ENCODE assay signal across 16 mouse cellular contexts in the genomic region with DNA sequence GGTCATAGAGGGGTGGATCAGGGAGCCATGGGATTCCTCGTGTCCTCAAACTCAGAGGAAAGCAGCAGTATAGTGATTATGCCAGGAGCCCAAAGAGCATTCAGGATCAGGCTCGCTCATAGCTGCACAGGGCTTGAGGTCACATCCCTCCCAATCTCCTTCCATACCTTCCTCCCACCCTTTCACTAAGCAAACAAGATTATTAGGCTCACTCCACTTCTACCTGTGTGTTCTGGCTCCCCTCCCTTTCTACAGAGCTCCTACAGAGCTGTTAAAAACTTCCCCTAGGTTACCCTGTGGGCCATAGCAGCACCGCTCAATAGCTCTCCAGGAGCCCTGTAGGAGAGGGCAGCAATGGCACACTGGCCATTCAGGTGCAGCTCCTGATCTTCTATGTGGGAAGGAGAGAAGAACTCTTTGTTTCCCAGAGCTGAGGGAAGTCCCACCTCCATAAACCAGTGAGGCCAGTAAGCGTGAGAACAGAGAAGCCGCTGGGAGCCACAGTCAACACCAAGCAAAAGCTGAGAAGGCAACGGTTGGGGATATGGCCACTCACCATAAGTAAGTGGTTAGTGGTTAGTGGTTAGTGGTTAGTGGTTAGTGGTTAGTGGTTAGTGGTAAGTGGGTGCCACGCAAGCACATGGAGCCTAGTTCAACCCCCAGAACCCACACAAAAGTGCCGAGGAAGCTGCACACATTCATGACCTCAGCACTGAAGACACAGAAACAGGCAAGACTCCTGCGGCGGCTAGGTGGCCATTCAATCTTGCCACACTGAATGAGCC.
A peak's percentile ranks its signal among the peaks of the same experiment; 100 is the strongest.
DNase-seq lines count a peak whose midpoint lies in the region; ATAC-seq and TF ChIP-seq lines count a peak whose summit lies in the region.
"Had no signal": no experiment of that assay in that cellular context is flagged by ENCODE, and none has a peak within 500 bp of the region (broad histone marks: within the 10 kb centered on the region; RNA-seq: fewer than 3 reads in every experiment).

No protein-coding gene starts in this region.

- TF ChIP-seq POLR2A in small intestine, adult 2 months (IDR thresholded peaks at IDR 0.05; ENCODE audit: low read depth, low read length), result no peak

- no peaks in the 10 kb centered on the region for H3K36me3 ChIP-seq in small intestine, adult 2 months (ENCODE audit: control insufficient read depth, insufficient read depth, low read length)
- H3K36me3 ChIP-seq: embryonic facial prominence, embryonic 12.5 days; neural tube, embryonic 12.5 days had no signal

- peak; percentile 83 for DNase-seq in heart, adult 11 months
- DNase-seq in heart, postnatal 4 days, result no peak
- peak; percentile 62 for DNase-seq in 416B (ENCODE audit: low read depth)
- DNase-seq in spleen, postnatal 36 days (ENCODE audit: low spot score in 2 of 2), result no peak
- no peak for DNase-seq in left cerebral cortex, adult 18-20 months (ENCODE audit: low spot score in 2 of 2)
- DNase-seq in spleen, adult 18-20 months, result no peak
- DNase-seq: cerebellum, postnatal 36 days; gastrocnemius, postnatal 10 days; heart, postnatal 36 days; kidney, adult 2 months; kidney, postnatal 4 days had no signal

- H3K27me3 ChIP-seq in small intestine, adult 2 months (ENCODE audit: control insufficient read depth, insufficient read depth, low read length), result no peaks in the 10 kb centered on the region
- H3K27me3 ChIP-seq: embryonic facial prominence, embryonic 12.5 days; neural tube, embryonic 12.5 days had no signal

- no peak overlapping the region for H3K4me3 ChIP-seq in small intestine, adult 2 months (ENCODE audit: low read depth, low read length)
- H3K4me3 ChIP-seq: embryonic facial prominence, embryonic 12.5 days; megakaryocyte, embryonic 14.5 days; neural tube, embryonic 12.5 days had no signal

- WGBS in small intestine, adult 2 months, result 44% methylated on average over 10 of the region's 10 CpGs

- H3K4me1 ChIP-seq in small intestine, adult 2 months (ENCODE audit: control insufficient read depth, insufficient read depth, insufficient read length, low read length), result peaks cover 25% of the 10 kb centered on the region
- H3K4me1 ChIP-seq: embryonic facial prominence, embryonic 12.5 days; neural tube, embryonic 12.5 days had no signal

- TF ChIP-seq CTCF in small intestine, adult 2 months (IDR thresholded peaks at IDR 0.05; ENCODE audit: extremely low read depth, insufficient read length, insufficient replicate concordance, low read depth, low read length), result no peak

- H3K27ac ChIP-seq in small intestine, adult 2 months (ENCODE audit: insufficient read depth, low read depth, low read length), result peak overlapping the region; percentile 3
- H3K27ac ChIP-seq: embryonic facial prominence, embryonic 12.5 days; neural tube, embryonic 12.5 days had no signal

- ATAC-seq in hematopoietic stem cell, adult 5-6 weeks (replicated peaks in 1 of 2; ENCODE audit: insufficient read depth in 1 of 2, low FRiP score in 2 of 2, low TSS enrichment in 1 of 2, low read depth in 1 of 2, poor library complexity in 2 of 2, severe bottlenecking in 2 of 2), result peak; percentile 37 to 64

Comparison
In these comparisons a context has a peak if more than half of its experiments do, and no peak if none do; other contexts are left out.
1. DNase-seq: peak in heart, adult 11 months (single experiment) and 416B (single experiment); none in heart, postnatal 4 days (single experiment), spleen, postnatal 36 days (0 of 2), left cerebral cortex, adult 18-20 months (0 of 2) and spleen, adult 18-20 months (0 of 2).